Mouse (Mus musculus): ENCODE measurements around the gene Olfr103.

Olfr103 gene

GRCm38 (mm10) chr17:37339598-37339997 lies at the start of gene Olfr103:
Gene Olfr103, minus strand, starts transcription at chr17:37339698.
- no peak for DNase-seq

- no peak for DNase-seq
Observed at GRCm38 (mm10) chr17:37378733-37379132, 39.2 kb upstream of the Olfr103 start, which contains the start of gene Olfr105-ps. Gene Olfr105-ps, plus strand, starts transcription at chr17:37379033.

GRCm38 (mm10) chr17:37359282-37359681 lies 19.8 kb upstream of the Olfr103 start, which contains the start of gene Olfr104-ps:
Gene Olfr104-ps, plus strand, starts transcription at chr17:37359582.
- no peak for DNase-seq

- no peak for DNase-seq
Observed at GRCm38 (mm10) chr17:37316954-37317353, 22.5 kb downstream of the Olfr103 start, which contains the start of gene Olfr102. Gene Olfr102, minus strand, starts transcription at chr17:37317054.

GRCm38 (mm10) chr17:37310146-37310699 lies 29.3 kb downstream of the Olfr103 start:
- no peak for DNase-seq

- DNase-seq, result no peak
Observed at GRCm38 (mm10) chr17:37308483-37308882, 31.0 kb downstream of the Olfr103 start.

- no peak for DNase-seq
Observed at GRCm38 (mm10) chr17:37304213-37304612, 35.3 kb downstream of the Olfr103 start, which contains the start of gene Olfr101. Gene Olfr101, minus strand, starts transcription at chr17:37304313.
